Mouse (Mus musculus) MEL (cell line): ENCODE measurements around the gene Nkg7.

Source experiments
- CTCF ChIP-seq, 3 experiments: IDR thresholded peaks in 2 of 3; conservative IDR thresholded peaks in 1 of 3; 2 replicates each; pipeline ENCODE4 v1.5.1; 2011 to 2012; ENCODE audit warnings: low read length in 3 of 3, low read depth in 2 of 3, mild to moderate bottlenecking in 2 of 3, improper control_type of control experiment in 1 of 3, inconsistent platforms in 1 of 3, mixed read lengths in 1 of 3, moderate library complexity in 1 of 3; ENCODE audit not compliant: control insufficient read depth in 1 of 3, insufficient read depth in 1 of 3, poor library complexity in 1 of 3, severe bottlenecking in 1 of 3
- GATA1 ChIP-seq: IDR thresholded peaks from 2 replicates; pipeline ENCODE4 v1.6.1; 2011; ENCODE audit warnings: low read depth, low read length, improper control_type of control experiment
- MAX ChIP-seq: IDR thresholded peaks from 2 replicates; pipeline ENCODE4 v1.6.1; 2011; ENCODE audit warnings: low read length, improper control_type of control experiment
- TAL1 ChIP-seq: IDR thresholded peaks from 2 replicates; pipeline ENCODE4 v1.6.1; 2012; ENCODE audit warnings: mild to moderate bottlenecking, inconsistent platforms, low read length, moderate library complexity, mixed read lengths

DNA sequence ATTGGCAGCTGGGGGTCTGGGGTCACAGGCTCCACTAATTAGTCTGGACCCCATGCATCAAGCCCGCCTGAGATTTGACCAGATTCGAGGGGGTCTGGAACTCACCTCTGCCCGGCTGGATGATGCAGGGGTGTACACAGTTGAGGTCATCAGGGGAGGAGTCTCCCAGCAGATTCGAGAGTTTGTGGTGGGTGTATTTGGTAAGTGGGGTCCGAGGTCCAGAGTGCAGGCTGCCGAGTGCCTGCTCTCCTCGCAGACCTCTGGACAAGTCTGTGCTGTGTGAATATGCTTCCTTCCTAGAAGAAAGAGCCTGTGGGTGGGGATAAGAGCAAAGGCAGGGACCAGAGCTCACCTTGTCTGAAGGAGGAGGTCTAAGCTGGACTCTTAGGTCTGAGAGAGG lies 27.1 kb downstream of the Nkg7 start:
- TF ChIP-seq TAL1 (no peak), GATA1 (no peak), CTCF (IDR thresholded peaks at IDR 0.05 in 2 of 3, conservative IDR thresholded peaks at IDR 0.05 in 1 of 3; ENCODE audit: control insufficient read depth in 1 of 3, insufficient read depth in 1 of 3, low read depth in 2 of 3, low read length in 3 of 3, poor library complexity in 1 of 3, severe bottlenecking in 1 of 3) (no peak), MAX (no peak)
